Mouse (Mus musculus) retina, postnatal 1 day (tissue): ENCODE data around the gene Ccr2.
"Not testable (repeated sequence)": the region's sequence is repeated elsewhere in the genome, so short reads cannot be mapped to it uniquely, and the experiment has no call there.

ENCODE experiments used
- DNase-seq: peaks from one replicate; pipeline ENCODE4 v3.0.0-alpha.2; 2012

The Ccr2 gene

DNA sequence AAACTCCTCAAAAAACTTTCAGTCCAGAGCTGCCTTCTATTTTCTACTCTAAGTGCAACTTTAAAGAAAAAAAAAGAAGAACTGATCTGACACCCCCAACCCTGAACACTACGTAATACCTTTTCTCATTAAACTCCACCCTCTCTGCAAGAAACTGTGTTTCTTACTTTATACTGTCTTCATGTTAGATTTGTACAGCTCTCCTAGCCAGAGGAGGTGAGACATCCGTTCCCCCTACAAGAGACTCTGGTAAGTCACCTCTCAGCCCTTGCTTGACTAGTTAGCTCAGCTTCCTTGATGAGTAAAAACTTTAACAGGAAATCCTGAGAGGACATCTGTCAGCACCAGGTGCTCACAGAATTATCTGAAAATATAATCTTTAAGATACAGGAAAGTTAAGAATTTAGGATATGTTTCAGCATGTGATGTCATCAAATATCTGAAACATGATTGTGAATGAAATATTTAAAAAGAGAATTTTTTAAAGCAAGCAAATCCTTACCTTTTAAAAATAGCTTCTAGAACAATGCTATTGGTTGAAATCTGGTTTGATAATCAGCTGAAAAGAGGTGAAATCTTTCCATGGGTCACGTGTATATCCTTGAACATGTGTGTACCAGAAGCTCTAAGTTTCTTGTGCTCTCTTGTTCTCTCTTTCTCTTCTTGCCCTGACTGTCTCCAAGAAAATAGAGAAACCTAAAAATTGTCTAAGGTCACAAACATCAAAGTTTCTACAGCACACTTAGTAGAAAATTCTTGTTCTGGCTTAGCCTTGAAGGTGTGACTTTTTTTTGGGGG is 19.8 kb downstream of the Ccr2 start, which contains the start of gene Ccr5:
TSS of gene Ccr5 (plus strand) at position 157 of the 798 bp plus-strand sequence.
- no peak for DNase-seq

DNA sequence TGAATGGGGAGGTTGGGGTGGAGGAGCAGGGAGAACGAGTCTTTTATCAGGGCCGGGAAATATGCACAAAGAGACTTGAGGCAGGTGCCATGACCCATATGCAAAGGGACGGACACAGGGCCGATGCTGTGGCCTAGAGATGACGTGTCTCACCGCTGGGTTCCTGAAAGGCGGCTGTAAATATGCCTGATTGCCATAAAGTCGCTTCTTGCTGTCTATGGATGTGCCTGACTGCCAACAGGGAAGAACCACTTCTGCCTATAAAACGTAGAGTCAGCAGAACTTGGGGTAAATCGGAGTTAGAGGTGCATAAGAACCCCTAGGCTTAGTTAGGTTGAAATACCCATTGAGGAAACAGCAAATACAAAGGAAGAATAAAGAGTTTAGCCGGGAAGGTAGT is 23.8 kb downstream of the Ccr2 start:
- no peak for DNase-seq

DNA sequence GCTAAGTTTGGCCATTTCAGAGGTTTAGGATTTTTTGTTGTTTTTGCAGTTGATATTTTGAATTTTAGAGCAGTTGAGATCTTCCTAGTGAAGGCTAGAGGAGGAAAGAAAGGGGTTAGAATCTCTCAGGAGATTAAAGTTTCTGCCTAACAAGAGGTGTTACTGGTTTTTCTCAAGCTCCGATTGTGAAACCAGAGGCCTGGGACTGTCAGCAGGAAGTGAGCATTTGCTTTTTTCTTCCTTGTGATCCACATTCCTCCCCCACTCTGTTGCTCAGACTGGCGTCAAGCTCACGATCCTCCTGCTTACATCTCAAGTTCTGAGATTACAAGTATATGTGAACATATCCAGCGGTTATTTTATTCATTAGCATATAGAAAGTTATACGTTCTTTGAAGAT is 24.6 kb downstream of the Ccr2 start:
- DNase-seq: no peak

DNA sequence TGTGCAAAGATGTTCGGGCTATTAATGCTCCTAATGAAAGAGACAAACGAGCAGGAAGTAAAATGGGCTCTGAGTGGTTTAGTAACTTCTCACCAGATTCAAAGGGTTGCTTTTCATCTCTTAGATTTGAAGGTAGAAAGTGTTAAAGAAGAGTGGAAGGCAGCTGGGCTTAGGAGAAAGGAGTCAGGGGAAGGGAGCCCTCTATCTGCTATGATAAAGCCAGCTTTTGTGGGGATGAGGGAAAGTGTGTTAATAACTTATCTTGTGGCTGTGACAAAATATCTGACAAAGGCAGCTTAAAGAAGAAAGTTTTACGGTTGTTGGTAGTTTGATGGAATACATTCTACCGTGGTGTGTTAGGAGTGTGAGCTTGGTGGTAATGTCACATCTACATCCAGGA is 25.7 kb downstream of the Ccr2 start:
- no peak for DNase-seq

DNA sequence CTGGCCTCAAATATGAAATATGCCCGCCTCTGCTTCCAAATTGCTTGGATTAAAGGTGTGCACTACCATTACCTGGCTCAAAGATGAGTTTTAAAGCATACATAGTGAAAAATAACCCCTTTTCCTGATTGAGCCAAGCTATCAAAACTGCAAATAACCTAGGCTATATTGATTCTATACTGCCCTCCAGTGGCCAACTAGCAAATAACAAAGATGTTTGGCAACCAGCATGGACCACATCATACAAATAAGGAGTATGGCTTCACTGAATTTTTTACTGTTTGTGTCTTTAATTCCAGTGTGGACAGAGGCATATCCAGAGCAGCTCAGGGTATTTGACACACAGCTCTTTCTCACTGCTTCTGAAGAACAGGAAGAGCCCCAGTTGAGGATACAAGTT is 26.6 kb downstream of the Ccr2 start:
- peak; percentile 67 for DNase-seq

DNA sequence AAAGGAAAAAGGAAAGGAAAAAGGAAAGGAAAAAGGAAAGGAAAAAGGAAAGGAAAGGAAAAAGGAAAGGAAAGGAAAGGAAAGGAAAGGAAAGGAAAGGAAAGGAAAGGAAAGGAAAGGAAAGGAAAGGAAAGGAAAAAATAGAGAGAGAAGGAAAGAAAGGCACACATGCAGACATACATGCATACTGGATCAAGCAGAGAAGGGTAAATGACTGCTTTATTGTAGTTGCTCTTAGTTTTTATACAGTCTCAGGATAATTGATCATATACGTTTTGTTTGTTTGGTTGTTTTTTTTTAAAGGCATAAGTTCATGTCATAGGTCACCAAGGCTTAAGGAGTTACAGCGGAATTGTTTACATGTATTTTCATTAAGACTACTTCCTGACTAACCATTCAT is 31.1 kb downstream of the Ccr2 start:
- not testable (repeated sequence) for DNase-seq

DNA sequence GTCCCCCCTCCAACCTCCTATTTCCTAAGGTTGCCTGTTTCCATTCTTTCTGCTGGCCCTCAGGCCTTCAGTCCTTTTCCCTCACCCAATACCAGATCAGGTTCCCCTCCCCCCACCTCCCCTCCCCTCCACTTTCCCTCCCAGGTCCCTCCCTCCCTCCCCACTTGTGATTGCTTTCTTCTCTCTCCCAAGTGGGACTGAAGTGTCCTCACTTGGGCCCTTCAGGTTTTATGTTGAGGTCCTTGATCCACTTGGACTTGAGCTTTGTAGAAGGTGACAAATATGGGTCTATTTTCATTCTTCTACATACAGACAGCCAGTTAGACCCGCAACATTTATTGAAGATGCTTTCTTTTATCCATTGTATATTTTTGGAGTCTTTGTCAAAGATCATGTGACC is 33.2 kb downstream of the Ccr2 start:
- not testable (repeated sequence) for DNase-seq

DNA sequence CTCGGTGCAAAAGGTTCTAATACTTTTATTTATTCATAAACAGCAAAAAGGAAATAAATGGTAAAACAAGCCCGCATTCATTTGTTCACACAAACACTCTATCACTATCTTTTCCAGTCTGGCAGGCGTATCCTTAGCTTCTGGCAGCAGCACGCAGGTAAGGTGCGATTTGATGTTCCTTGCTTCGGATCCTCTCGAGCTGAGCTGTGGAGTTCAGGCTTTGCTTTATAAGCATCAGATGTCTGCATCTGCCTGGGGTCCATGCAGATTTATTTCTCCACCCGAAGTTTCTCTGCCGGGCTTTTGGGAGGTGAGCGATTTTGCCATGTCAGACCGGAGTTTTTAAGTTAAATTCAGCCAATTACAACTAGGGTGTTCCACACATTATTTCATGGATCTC is 35.9 kb downstream of the Ccr2 start:
- DNase-seq: no peak

DNA sequence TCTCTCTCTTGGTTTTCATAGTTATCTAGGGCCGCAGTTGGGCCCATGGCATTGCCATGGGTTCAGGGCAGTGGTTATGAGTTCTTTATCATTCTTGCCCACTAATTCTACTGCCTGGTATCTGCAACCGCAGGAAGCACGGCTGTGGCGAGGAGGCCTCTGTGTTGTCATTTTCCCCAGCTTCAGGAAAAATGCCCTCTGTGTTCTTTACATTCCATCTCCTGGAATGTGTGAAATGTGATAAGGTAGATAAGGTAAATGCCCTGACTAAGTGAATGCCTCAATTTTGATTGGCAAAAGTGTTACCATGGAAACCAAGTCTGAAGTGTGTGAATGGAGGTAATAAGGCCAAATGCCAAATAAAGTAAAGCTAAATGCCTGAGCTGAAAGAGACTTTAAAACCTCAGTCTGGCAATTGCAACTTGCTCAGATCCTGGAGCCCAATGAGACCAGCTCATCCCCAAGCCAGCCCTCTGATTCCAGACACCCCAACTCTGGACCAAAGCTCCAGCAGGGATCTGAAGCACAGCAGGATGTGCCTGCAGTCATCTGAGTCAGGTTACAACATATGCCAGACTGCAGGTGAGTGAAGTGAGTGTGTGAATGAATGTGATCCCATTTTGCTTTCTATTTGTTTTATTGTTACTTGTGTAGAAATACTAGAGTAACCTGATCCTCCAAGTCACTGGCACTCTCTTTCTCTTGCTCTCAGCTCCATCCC is 36.5 kb downstream of the Ccr2 start:
- DNase-seq: no peak

DNA sequence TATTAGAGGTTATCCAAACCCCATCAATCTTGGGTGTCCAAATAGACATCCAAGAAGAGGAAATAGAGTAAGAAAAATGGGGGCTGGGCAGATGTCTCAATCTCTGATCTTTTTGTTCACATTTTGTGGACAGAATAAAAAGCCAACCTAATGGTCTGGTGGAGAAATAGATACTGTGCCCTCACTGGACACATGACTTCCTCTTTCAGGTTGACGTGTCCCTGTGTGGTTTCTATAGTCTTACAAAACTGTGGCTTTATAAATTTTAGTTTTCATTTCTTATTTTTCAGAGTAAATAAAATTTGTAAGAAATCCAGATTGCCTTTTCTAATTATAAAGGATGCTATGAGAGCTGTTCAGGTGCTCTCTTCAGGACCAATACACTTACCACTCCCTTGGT is 41.9 kb downstream of the Ccr2 start:
- DNase-seq: no peak

DNA sequence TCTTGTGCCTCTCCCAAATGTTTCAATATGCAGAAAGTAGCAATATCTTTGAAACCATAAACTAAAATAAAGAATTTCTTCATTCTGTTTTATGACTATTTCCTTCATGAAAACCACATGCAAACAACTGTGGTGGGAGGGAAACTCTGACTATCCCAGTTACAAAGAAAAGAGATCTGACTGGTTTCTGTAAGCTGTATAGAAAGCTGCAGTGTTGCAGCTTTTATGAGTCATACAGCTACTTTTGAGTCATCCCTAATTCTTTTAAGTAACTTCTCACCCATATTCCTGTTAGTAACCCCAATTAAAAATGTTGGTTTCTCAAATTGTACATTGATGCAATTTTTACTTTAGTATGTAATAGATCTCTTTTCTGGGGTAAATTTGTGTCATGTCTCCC is 44.6 kb downstream of the Ccr2 start:
- no peak for DNase-seq
